Mouse (Mus musculus) heart, adult 2 months (tissue): Measurements from ENCODE around the gene Maz. TPM values are rescaled to one million over a fixed set of nuclear protein-coding genes. Genes with fewer than 3 reads are reported as not detected.

ENCODE experiments used
- DNase-seq, 2 experiments: peaks; one replicate each; pipeline ENCODE4 v3.0.0; 2021
- H3K27ac ChIP-seq: fragments of 200-600 bp; 2 replicates; pipeline ENCODE4 v1.8.1; 2022
- H3K27me3 ChIP-seq: fragments of 200-500 bp; 2 replicates; pipeline ENCODE4 v1.6.1; 2012; ENCODE audit warnings: mild to moderate bottlenecking, low read length, inconsistent platforms, mixed read lengths; ENCODE audit not compliant: control insufficient read depth, insufficient read depth
- H3K36me3 ChIP-seq: fragments of 200-500 bp; 2 replicates; pipeline ENCODE4 v1.6.1; 2012; ENCODE audit warnings: low read length, inconsistent platforms; ENCODE audit not compliant: control insufficient read depth, insufficient read depth
- H3K4me1 ChIP-seq: fragments of 200-500 bp; 2 replicates; pipeline ENCODE4 v1.6.1; 2011; ENCODE audit warnings: low read length; ENCODE audit not compliant: control insufficient read depth, insufficient read depth
- H3K4me3 ChIP-seq: fragments of 200-600 bp; 2 replicates; pipeline ENCODE4 v1.8.1; 2022
- H3K79me2 ChIP-seq: fragments of 200-500 bp; replicated peaks from 2 replicates; pipeline ENCODE4 v1.6.1; 2012; ENCODE audit warnings: mild to moderate bottlenecking, inconsistent platforms, low read length, moderate library complexity, mixed read lengths; ENCODE audit not compliant: control insufficient read depth, insufficient read depth
- H3K9ac ChIP-seq: fragments of 200-500 bp; 2 replicates; pipeline ENCODE4 v1.6.1; 2012; ENCODE audit warnings: low read depth, mild to moderate bottlenecking, control low read depth, inconsistent platforms, low read length, mixed read lengths
- CTCF ChIP-seq: fragments of 200-600 bp; IDR thresholded peaks from 2 replicates; pipeline ENCODE4 v1.8.1; 2022; ENCODE audit warnings: antibody characterized with exemption, mild to moderate bottlenecking, moderate library complexity
- EP300 ChIP-seq: fragments of 200-500 bp; IDR thresholded peaks from 2 replicates; pipeline ENCODE4 v1.6.1; 2011; ENCODE audit warnings: low read depth, low read length, control low read depth; ENCODE audit not compliant: insufficient read depth
- POLR2A ChIP-seq: fragments of 200-500 bp; IDR thresholded peaks from 2 replicates; pipeline ENCODE4 v1.6.1; 2011; ENCODE audit warnings: mild to moderate bottlenecking, low read depth, low read length, control low read depth; ENCODE audit not compliant: insufficient read depth
- WGBS: fragments of 180-500 bp; shearing (Covaris S2); methylation state at CpG from one replicate; pipeline ENCODE4 v1.1.7; 2018; 5-methylcytosine and 5-hydroxymethylcytosine counted together
- intact Hi-C: fragments of 180-260 bp; cut with DNase I; formaldehyde crosslinking; loops from one replicate; pipeline ENCODE4 v1.15.1; 2025
- microRNA-seq, 2 experiments: library from miRNA; unstranded; fragments of <30 nt; microRNA quantifications; one replicate each; pipeline ENCODE4 v1.2.0; 2021
- polyA plus RNA-seq: library from polyadenylated mRNA; depleted of rRNA; stranded (reverse); fragments of >200 nt; gene quantifications from 2 replicates; pipeline ENCODE4 v1.2.3, GENCODE M21; 2012; rRNA removed
- total RNA-seq, 2 experiments: library from RNA; stranded (reverse); gene quantifications; 2 replicates each; pipeline ENCODE4 v1.2.3; 2021

Maz gene
- total and polyA plus RNA-seq, 3 experiments, result 56.5 to 59.8 (median 57.1) TPM

GRCm38 (mm10) chr7:126978841-126979240 is 48.0 kb downstream of the Maz start:
- DNase-seq, result no peak
- WGBS, result 62% methylated on average over 6 of the region's 6 CpGs
- TF ChIP-seq CTCF (no peak), EP300 (no peak), POLR2A (no peak)
- Histone ChIP-seq H3K79me2 (peaks cover 3% of the 10 kb centered on the region; the same call in 1 of the 2 replicates), H3K27ac (no peak overlapping the region), H3K36me3 (peaks cover 3% of the 10 kb centered on the region; the same call in 1 of the 2 replicates), H3K27me3 (no peaks in the 10 kb centered on the region), H3K9ac (no peak overlapping the region), H3K4me1 (peaks cover 8% of the 10 kb centered on the region), H3K4me3 (no peak overlapping the region)
- intact Hi-C loops, result no loop called here

- WGBS, result 23% methylated on average over 14 of the region's 14 CpGs
- intact Hi-C loops, result loop anchor here (1.0 to 2.0 kb wide), 3 partner anchors 40 to 114 kb away; partner anchors contain the start of genes Ino80e, Kctd13 and Pagr1a
Measured at GRCm38 (mm10) chr7:126976878-126977459, 49.9 kb downstream of the Maz start.

GRCm38 (mm10) chr7:126975950-126976866 is 50.6 kb downstream of the Maz start, which contains the start of gene Cdiptos:
Gene Cdiptos (minus strand): TSS chr7:126976098.
- WGBS, result under 1% methylated on average over 55 of the region's 55 CpGs
- intact Hi-C loops, result loop anchor here (1.0 to 2.0 kb wide), 3 partner anchors 41 to 113 kb away; partner anchors contain the start of genes Ino80e, Kctd13 and Pagr1a
- H3K36me3 ChIP-seq, result peaks cover 3% of the 10 kb centered on the region; the same call in 1 of the 2 replicates
- peak within 1 kb of the TSS; percentile 100 for H3K4me3 ChIP-seq
- H3K79me2 ChIP-seq, result peaks cover 3% of the 10 kb centered on the region; the same call in 1 of the 2 replicates
- peak; percentile 95 to 96 for DNase-seq
- peaks cover 10% of the 10 kb centered on the region for H3K4me1 ChIP-seq
- H3K27ac ChIP-seq, result peak within 1 kb of the TSS; percentile 100
- no peaks in the 10 kb centered on the region for H3K27me3 ChIP-seq
- H3K9ac ChIP-seq, result peak within 1 kb of the TSS; percentile 91
- TF ChIP-seq POLR2A (peak; percentile 40; the same call in 1 of the 2 replicates), EP300 (peak; percentile 84; the same call in 1 of the 2 replicates), CTCF (peak; percentile 99; the same call in 1 of the 2 replicates)

More at GRCm38 (mm10) chr7:126976878-126977459, 49.9 kb downstream of the Maz start:
- Histone ChIP-seq H3K27ac (peak overlapping the region; percentile 100), H3K4me3 (peak overlapping the region; percentile 100), H3K27me3 (no peaks in the 10 kb centered on the region), H3K36me3 (peaks cover 3% of the 10 kb centered on the region; the same call in 1 of the 2 replicates), H3K9ac (peak overlapping the region; percentile 91), H3K4me1 (peaks cover 10% of the 10 kb centered on the region), H3K79me2 (peaks cover 3% of the 10 kb centered on the region; the same call in 1 of the 2 replicates)
- peak in 1 of 2 experiments; percentile 35 for DNase-seq
- TF ChIP-seq EP300, result no peak
- no peak for TF ChIP-seq POLR2A
- no peak for TF ChIP-seq CTCF

- TF ChIP-seq CTCF (no peak), POLR2A (no peak), EP300 (no peak)
- WGBS, result 0% methylated on average over 1 of the region's 1 CpGs
- Histone ChIP-seq H3K4me1 (peaks cover 10% of the 10 kb centered on the region), H3K79me2 (peaks cover 3% of the 10 kb centered on the region; the same call in 1 of the 2 replicates), H3K27me3 (no peaks in the 10 kb centered on the region), H3K36me3 (peaks cover 3% of the 10 kb centered on the region; the same call in 1 of the 2 replicates), H3K27ac (peak within 1 kb of the TSS; percentile 100), H3K4me3 (peak within 1 kb of the TSS; percentile 100), H3K9ac (peak within 1 kb of the TSS; percentile 91)
- DNase-seq, result no peak
- intact Hi-C loops, result no loop called here
Measured at GRCm38 (mm10) chr7:126975893-126975949, 51.1 kb downstream of the Maz start, which contains the start of gene Cdipt. Gene Cdipt (plus strand): TSS chr7:126975914.

GRCm38 (mm10) chr7:126975493-126975892 is 51.3 kb downstream of the Maz start:
- no peaks in the 10 kb centered on the region for H3K27me3 ChIP-seq

More at GRCm38 (mm10) chr7:126975493-126975892, 51.3 kb downstream of the Maz start:
- no peak for DNase-seq
- peak overlapping the region; percentile 13 for H3K9ac ChIP-seq
- H3K4me1 ChIP-seq, result peaks cover 10% of the 10 kb centered on the region
- H3K4me3 ChIP-seq, result peak overlapping the region; percentile 100
- H3K79me2 ChIP-seq, result peaks cover 3% of the 10 kb centered on the region; the same call in 1 of the 2 replicates
- TF ChIP-seq POLR2A (0 out of 2 replicates have a peak, but pooled peaks have one; percentile 33), EP300 (no peak), CTCF (no peak)
- intact Hi-C loops, result no loop called here
- H3K36me3 ChIP-seq, result peaks cover 3% of the 10 kb centered on the region; the same call in 1 of the 2 replicates
- WGBS, result 3% methylated on average over 8 of the region's 8 CpGs
- peak overlapping the region; percentile 100 for H3K27ac ChIP-seq

Small RNA genes lying within 50 kb of the gene (microRNA-seq; reads per million reads assigned to microRNA genes)
- 0 reads per million in 2 experiments for gene Gm44343

Other genes starting within 250 kb of the Maz start
Only the 30 nearest of the 32 such genes appear.
- 10 to 100 TPM; 31.8 to 31.9 TPM for gene Ppp4c, start 234.5 kb downstream of the Maz start, total RNA-seq
- 65.6 and 99.5 TPM in 2 replicates for gene Ppp4c, start 234.5 kb downstream of the Maz start, polyA plus RNA-seq
- 1 to 10 TPM; 7.4 to 8.8 TPM for gene Fam57b, start 229.4 kb downstream of the Maz start, total RNA-seq
- gene Fam57b, start 229.4 kb downstream of the Maz start, polyA plus RNA-seq, result 9.0 and 12.8 TPM in 2 replicates
- not detected for gene 4930451I11Rik, start 195.4 kb downstream of the Maz start, total RNA-seq
- gene 4930451I11Rik, start 195.4 kb downstream of the Maz start, polyA plus RNA-seq, result not detected in 2 replicates
- gene Doc2a, start 179.6 kb downstream of the Maz start, total RNA-seq, result not detected
- not detected in 2 replicates for gene Doc2a, start 179.6 kb downstream of the Maz start, polyA plus RNA-seq
- 1 to 10 TPM; 5.7 to 6.3 TPM for gene Hirip3, start 165.1 kb downstream of the Maz start, total RNA-seq
- 3.6 and 4.4 TPM in 2 replicates for gene Hirip3, start 165.1 kb downstream of the Maz start, polyA plus RNA-seq
- 10 to 100 TPM; 16.8 to 18.3 TPM for gene Ino80e, start 164.7 kb downstream of the Maz start, total RNA-seq
- gene Ino80e, start 164.7 kb downstream of the Maz start, polyA plus RNA-seq, result 25.9 and 29.6 TPM in 2 replicates
- 10 to 100 TPM; 37.4 to 39.8 TPM for gene Taok2, start 142.3 kb downstream of the Maz start, total RNA-seq
- gene Taok2, start 142.3 kb downstream of the Maz start, polyA plus RNA-seq, result 43.1 and 44.7 TPM in 2 replicates
- 10 to 100 TPM in 1 of 2 experiments, 1 to 10 TPM in 1; 8.6 to 12.0 TPM for gene Tmem219, start 104.1 kb downstream of the Maz start, total RNA-seq
- gene Tmem219, start 104.1 kb downstream of the Maz start, polyA plus RNA-seq, result 27.1 and 33.6 TPM in 2 replicates
- gene Kctd13, start 98.2 kb downstream of the Maz start, total RNA-seq, result 1 to 10 TPM; 6.7 TPM
- gene Kctd13, start 98.2 kb downstream of the Maz start, polyA plus RNA-seq, result 12.7 and 13.7 TPM in 2 replicates
- gene Asphd1, start 77.5 kb downstream of the Maz start, total RNA-seq, result not detected
- 0.08 and 0.29 TPM in 2 replicates for gene Asphd1, start 77.5 kb downstream of the Maz start, polyA plus RNA-seq
- 1 to 10 TPM; 5.6 to 6.1 TPM for gene Sez6l2, start 76.5 kb downstream of the Maz start, total RNA-seq
- gene Sez6l2, start 76.5 kb downstream of the Maz start, polyA plus RNA-seq, result 5.0 and 5.4 TPM in 2 replicates
- gene Cdipt, start 51.1 kb downstream of the Maz start, total RNA-seq, result 10 to 100 TPM; 44.4 to 45.9 TPM
- 133 and 170 TPM in 2 replicates for gene Cdipt, start 51.1 kb downstream of the Maz start, polyA plus RNA-seq
- under 1 TPM in 1 of 2 experiments, not detected in 1; 0.39 TPM for gene Cdiptos, start 50.9 kb downstream of the Maz start, total RNA-seq
- 2.0 and 2.5 TPM in 2 replicates for gene Cdiptos, start 50.9 kb downstream of the Maz start, polyA plus RNA-seq
- 10 to 100 TPM; 50.4 to 59.1 TPM for gene Mvp, start 12.4 kb downstream of the Maz start, total RNA-seq
- 48.8 and 50.7 TPM in 2 replicates for gene Mvp, start 12.4 kb downstream of the Maz start, polyA plus RNA-seq
- not detected for gene Pagr1b, start 10.6 kb downstream of the Maz start, total RNA-seq
- gene Pagr1b, start 10.6 kb downstream of the Maz start, polyA plus RNA-seq, result not detected in 2 replicates
- 10 to 100 TPM; 12.8 to 21.4 TPM for gene Pagr1a, start 9.7 kb downstream of the Maz start, total RNA-seq
- 3.6 and 4.3 TPM in 2 replicates for gene Pagr1a, start 9.7 kb downstream of the Maz start, polyA plus RNA-seq
- gene Gm42742, start 5.9 kb downstream of the Maz start, total RNA-seq, result 10 to 100 TPM; 15.9 to 25.8 TPM
- 21.7 and 24.3 TPM in 2 replicates for gene Gm42742, start 5.9 kb downstream of the Maz start, polyA plus RNA-seq
- gene Prrt2, start 5.8 kb downstream of the Maz start, total RNA-seq, result under 1 TPM; 0.63 to 0.77 TPM
- 5.7 and 8.0 TPM in 2 replicates for gene Prrt2, start 5.8 kb downstream of the Maz start, polyA plus RNA-seq
- gene Kif22, start 15.4 kb upstream of the Maz start, total RNA-seq, result under 1 TPM; 0.65 to 0.84 TPM
- 0.39 and 0.59 TPM in 2 replicates for gene Kif22, start 15.4 kb upstream of the Maz start, polyA plus RNA-seq
- gene Zg16, start 60.3 kb upstream of the Maz start, total RNA-seq, result not detected
- gene Zg16, start 60.3 kb upstream of the Maz start, polyA plus RNA-seq, result not detected in 2 replicates
- 1 to 10 TPM; 1.5 to 2.1 TPM for gene AI467606, start 64.3 kb upstream of the Maz start, total RNA-seq
- 2.7 and 4.7 TPM in 2 replicates for gene AI467606, start 64.3 kb upstream of the Maz start, polyA plus RNA-seq
- not detected for gene Qprt, start 95.2 kb upstream of the Maz start, total RNA-seq
- 0.25 and 0.32 TPM in 2 replicates for gene Qprt, start 95.2 kb upstream of the Maz start, polyA plus RNA-seq
- gene Spn, start 110.8 kb upstream of the Maz start, total RNA-seq, result under 1 TPM; 0.78 to 0.80 TPM
- gene Spn, start 110.8 kb upstream of the Maz start, polyA plus RNA-seq, result 1.1 and 2.9 TPM in 2 replicates
- gene Cd2bp2, start 169.0 kb upstream of the Maz start, total RNA-seq, result 10 to 100 TPM; 33.4 to 35.2 TPM
- gene Cd2bp2, start 169.0 kb upstream of the Maz start, polyA plus RNA-seq, result 18.2 and 26.9 TPM in 2 replicates
- 10 to 100 TPM; 20.5 to 22.0 TPM for gene Tbc1d10b, start 181.4 kb upstream of the Maz start, total RNA-seq
- 13.6 and 17.4 TPM in 2 replicates for gene Tbc1d10b, start 181.4 kb upstream of the Maz start, polyA plus RNA-seq
- 1 to 10 TPM; 3.5 TPM for gene Mylpf, start 181.9 kb upstream of the Maz start, total RNA-seq
- gene Mylpf, start 181.9 kb upstream of the Maz start, polyA plus RNA-seq, result 0.74 and 1.1 TPM in 2 replicates
- 1 to 10 TPM; 6.0 to 6.3 TPM for gene Zfp553, start 206.0 kb upstream of the Maz start, total RNA-seq
- gene Zfp553, start 206.0 kb upstream of the Maz start, polyA plus RNA-seq, result 5.0 and 6.5 TPM in 2 replicates
- 1 to 10 TPM; 2.5 to 4.7 TPM for gene Sept1, start 206.1 kb upstream of the Maz start, total RNA-seq
- gene Sept1, start 206.1 kb upstream of the Maz start, polyA plus RNA-seq, result 6.2 and 13.0 TPM in 2 replicates
- 10 to 100 TPM; 14.7 to 21.0 TPM for gene Zfp771, start 217.2 kb upstream of the Maz start, total RNA-seq
- gene Zfp771, start 217.2 kb upstream of the Maz start, polyA plus RNA-seq, result 16.9 and 30.0 TPM in 2 replicates
- gene Dctpp1, start 233.7 kb upstream of the Maz start, total RNA-seq, result 10 to 100 TPM; 38.7 to 44.6 TPM
- gene Dctpp1, start 233.7 kb upstream of the Maz start, polyA plus RNA-seq, result 42.0 and 46.6 TPM in 2 replicates